Mouse (Mus musculus) spleen, adult 2 months (tissue): ENCODE data around the gene Proser1.

Source experiments
- CTCF ChIP-seq: fragments of 200-500 bp; IDR thresholded peaks from 2 replicates; pipeline ENCODE4 v1.5.1; 2011; ENCODE audit warnings: mild to moderate bottlenecking, inconsistent platforms; ENCODE audit not compliant: insufficient read depth, insufficient read length, insufficient replicate concordance; ENCODE audit errors: extremely low read depth
- POLR2A ChIP-seq: fragments of 200-500 bp; IDR thresholded peaks from 2 replicates; pipeline ENCODE4 v1.6.1; 2011; ENCODE audit warnings: low read depth, low read length, inconsistent platforms

- TF ChIP-seq POLR2A (no peak), CTCF (no peak)
Measured at GRCm38 (mm10) chr3:53421656-53422055, 41.8 kb upstream of the Proser1 start.
